Mouse (Mus musculus) hindbrain, embryonic 11.5 days (tissue): Measurements from ENCODE around the gene Cyp2a12. TPM values are rescaled to one million over a fixed set of nuclear protein-coding genes. Genes with fewer than 3 reads are reported as not detected.

Source experiments
- ATAC-seq: fragments of 200-750 bp; cut with Nextera tagmentation; 2 replicates; pipeline ENCODE4 v1.8.0; 2017; ENCODE audit warnings: mild to moderate bottlenecking, moderate TSS enrichment, moderate library complexity; ENCODE audit not compliant: low FRiP score
- DNase-seq: peaks from one replicate; pipeline ENCODE4 v3.0.0-alpha.2; 2015; ENCODE audit warnings: low spot score
- H3K27ac ChIP-seq: fragments of 300-500 bp; sonication (generic); 2 replicates; pipeline ENCODE4 v1.5.1; 2014; ENCODE audit warnings: mild to moderate bottlenecking, low read depth, low read length
- H3K27me3 ChIP-seq: fragments of 300-500 bp; sonication (generic); 2 replicates; pipeline ENCODE4 v1.6.1; 2014; ENCODE audit warnings: mild to moderate bottlenecking, low read length, moderate library complexity, mixed read lengths; ENCODE audit not compliant: control insufficient read depth, insufficient read depth
- H3K36me3 ChIP-seq: fragments of 300-500 bp; sonication (generic); 2 replicates; pipeline ENCODE4 v1.6.1; 2014; ENCODE audit warnings: mild to moderate bottlenecking, low read length, moderate library complexity, mixed read lengths; ENCODE audit not compliant: control insufficient read depth, insufficient read depth
- H3K4me1 ChIP-seq: fragments of 300-500 bp; sonication (generic); replicated peaks from 2 replicates; pipeline ENCODE4 v1.6.1; 2014; ENCODE audit warnings: low read length, mixed read lengths; ENCODE audit not compliant: control insufficient read depth, insufficient read depth
- H3K4me2 ChIP-seq: fragments of 300-500 bp; sonication (generic); replicated peaks from 2 replicates; pipeline ENCODE4 v1.6.1; 2014; ENCODE audit warnings: mild to moderate bottlenecking, low read depth, low read length
- H3K4me3 ChIP-seq: fragments of 300-500 bp; sonication (generic); 2 replicates; pipeline ENCODE4 v1.5.1; 2014; ENCODE audit warnings: low read depth, low read length
- H3K9ac ChIP-seq: fragments of 300-500 bp; sonication (generic); 2 replicates; pipeline ENCODE4 v1.6.1; 2014; ENCODE audit warnings: low read depth, low read length
- H3K9me3 ChIP-seq: fragments of 300-500 bp; sonication (generic); 2 replicates; pipeline ENCODE4 v1.6.1; 2016; ENCODE audit warnings: low read length; ENCODE audit not compliant: control insufficient read depth
- WGBS: fragments of 180-500 bp; shearing (Covaris S2); extraction: QIAGEN DNeasy Blood & Tissue Kit; methylation state at CpG from one replicate; pipeline ENCODE4 v1.1.7; 2014; 5-methylcytosine and 5-hydroxymethylcytosine counted together
- polyA plus RNA-seq: library from polyadenylated mRNA; unstranded; fragments of >200 nt; fragmentation: Nextera tagmentation; extraction: Ambion mirVana; gene quantifications from 2 replicates; pipeline ENCODE4 v1.2.1, GENCODE M21; 2014

Cyp2a12 gene
- polyA plus RNA-seq, 1 experiment from 2014 or later: not detected

DNA sequence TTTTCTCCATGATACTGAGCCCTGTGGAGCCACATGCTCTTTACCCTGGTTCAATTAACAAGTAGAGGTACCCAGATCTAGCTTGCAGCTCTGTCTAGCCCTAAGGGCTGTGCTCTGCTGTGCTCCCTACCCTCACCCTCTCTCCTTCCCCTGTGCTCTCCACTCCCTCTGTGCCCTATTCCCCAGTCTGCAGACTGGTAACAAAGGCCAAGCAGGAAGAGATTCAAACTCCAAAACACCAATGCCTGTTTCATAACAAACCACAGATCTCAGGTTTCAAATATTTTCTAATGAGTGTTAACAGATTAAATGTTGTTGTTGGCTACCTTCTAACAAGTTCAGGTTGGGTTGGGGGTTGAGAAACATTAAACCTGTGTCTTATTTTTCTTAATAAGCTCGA lies 49.8 kb downstream of the Cyp2a12 start:
- whole genome bisulfite sequencing: 77% methylated on average over 1 of the region's 1 CpGs
- no peak overlapping the region for H3K4me3 ChIP-seq
- no peaks in the 10 kb centered on the region for H3K4me1 ChIP-seq
- no peaks in the 10 kb centered on the region for H3K36me3 ChIP-seq
- DNase-seq: no peak
- ATAC-seq: no peak
- H3K4me2 ChIP-seq: no peak overlapping the region
- no peak overlapping the region for H3K27ac ChIP-seq
- no peak overlapping the region for H3K9ac ChIP-seq
- no peaks in the 10 kb centered on the region for H3K9me3 ChIP-seq
- H3K27me3 ChIP-seq: no peaks in the 10 kb centered on the region

DNA sequence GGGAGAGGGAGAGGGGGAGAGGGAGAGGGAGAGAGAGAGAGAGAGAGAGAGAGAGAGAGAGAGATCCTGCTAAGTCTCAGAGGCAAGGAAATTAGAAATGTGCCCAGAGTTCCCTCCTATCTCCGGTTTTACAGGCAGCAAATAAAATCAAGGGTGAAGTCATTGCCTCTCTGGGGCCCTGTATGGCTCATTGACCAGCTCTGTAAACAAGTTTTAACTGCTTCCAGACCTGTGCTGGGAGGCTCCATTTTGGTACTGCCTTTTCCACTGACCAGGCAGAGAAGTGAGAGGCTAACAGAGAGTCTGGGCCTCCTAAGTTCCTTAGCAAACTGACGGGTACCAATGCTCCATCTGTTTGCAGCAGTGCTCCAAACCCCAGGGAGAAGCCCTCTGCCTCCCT lies 52.7 kb downstream of the Cyp2a12 start:
- Histone ChIP-seq H3K9me3 (no peaks in the 10 kb centered on the region), H3K4me1 (no peaks in the 10 kb centered on the region), H3K9ac (no peak overlapping the region), H3K27me3 (no peaks in the 10 kb centered on the region), H3K36me3 (no peaks in the 10 kb centered on the region), H3K4me2 (no peak overlapping the region), H3K4me3 (no peak overlapping the region), H3K27ac (no peak overlapping the region)
- no peak for DNase-seq
- no peak for ATAC-seq
- 76% methylated on average over 2 of the region's 2 CpGs for WGBS

Other genes with a start within 250 kb of the Cyp2a12 start
- gene Cyp2g1, start 220.2 kb upstream of the Cyp2a12 start, polyA plus RNA-seq: not detected in 2 replicates
- 0.27 and 0.60 TPM in 2 replicates for gene Cyp2a5, start 193.8 kb upstream of the Cyp2a12 start, polyA plus RNA-seq
- gene Cyp2a22, start 89.7 kb upstream of the Cyp2a12 start, polyA plus RNA-seq: not detected in 2 replicates
- gene Cyp2f2, start 90.8 kb downstream of the Cyp2a12 start, polyA plus RNA-seq: not detected in 2 replicates
- gene Cyp2t4, start 124.6 kb downstream of the Cyp2a12 start, polyA plus RNA-seq: 0.11 TPM in 1 of 2 replicates, not detected in the other
- gene Egln2, start 137.7 kb downstream of the Cyp2a12 start, polyA plus RNA-seq: 37.2 and 43.2 TPM in 2 replicates
- gene Rab4b, start 149.8 kb downstream of the Cyp2a12 start, polyA plus RNA-seq: 68.9 and 75.4 TPM in 2 replicates
- gene Gm21983, start 152.0 kb downstream of the Cyp2a12 start, polyA plus RNA-seq: 0.39 TPM in 1 of 2 replicates, not detected in the other
- gene Mia, start 152.1 kb downstream of the Cyp2a12 start, polyA plus RNA-seq: 3.4 and 3.7 TPM in 2 replicates
- 3.4 and 4.1 TPM in 2 replicates for gene BC024978, start 166.7 kb downstream of the Cyp2a12 start, polyA plus RNA-seq
- 333 and 349 TPM in 2 replicates for gene Snrpa, start 167.2 kb downstream of the Cyp2a12 start, polyA plus RNA-seq
- gene Itpkc, start 199.6 kb downstream of the Cyp2a12 start, polyA plus RNA-seq: 5.0 and 6.7 TPM in 2 replicates
- 13.9 and 18.4 TPM in 2 replicates for gene Coq8b, start 203.9 kb downstream of the Cyp2a12 start, polyA plus RNA-seq
- gene Numbl, start 229.4 kb downstream of the Cyp2a12 start, polyA plus RNA-seq: 19.8 and 22.7 TPM in 2 replicates